Mouse (Mus musculus) liver, adult 2 months (tissue): ENCODE results near the gene Cd36. TPM values are rescaled to one million over a fixed set of nuclear protein-coding genes. Genes with fewer than 3 reads are reported as not detected.

Experiments
- DNase-seq: peaks from one replicate; pipeline ENCODE4 v3.0.0-alpha.2; 2011; ENCODE audit warnings: low read depth, low spot score; ENCODE audit errors: extremely low read depth
- H3K27ac ChIP-seq: fragments of 200-500 bp; replicated peaks from 2 replicates; pipeline ENCODE4 v1.5.1; 2012; ENCODE audit warnings: low read depth, mild to moderate bottlenecking, control low read depth, inconsistent platforms, low read length; ENCODE audit not compliant: insufficient read depth
- H3K27me3 ChIP-seq: fragments of 200-500 bp; 2 replicates; pipeline ENCODE4 v1.6.1; 2012; ENCODE audit warnings: mild to moderate bottlenecking, moderate library complexity, low read length, inconsistent platforms; ENCODE audit not compliant: control insufficient read depth, insufficient read depth
- H3K36me3 ChIP-seq: fragments of 200-500 bp; 2 replicates; pipeline ENCODE4 v1.6.1; 2012; ENCODE audit warnings: low read length, inconsistent platforms; ENCODE audit not compliant: control insufficient read depth, insufficient read depth
- H3K4me1 ChIP-seq: fragments of 200-500 bp; 2 replicates; pipeline ENCODE4 v1.6.1; 2011; ENCODE audit warnings: low read length; ENCODE audit not compliant: control insufficient read depth, insufficient read depth
- H3K4me3 ChIP-seq: fragments of 200-500 bp; 2 replicates; pipeline ENCODE4 v1.5.1; 2011; ENCODE audit warnings: low read depth, mild to moderate bottlenecking, control low read depth, low read length, moderate library complexity; ENCODE audit not compliant: insufficient read depth
- H3K79me2 ChIP-seq: fragments of 200-500 bp; 2 replicates; pipeline ENCODE4 v1.6.1; 2012; ENCODE audit warnings: inconsistent platforms, mild to moderate bottlenecking, low read length, moderate library complexity; ENCODE audit not compliant: control insufficient read depth, insufficient read depth
- H3K9ac ChIP-seq: fragments of 200-500 bp; 2 replicates; pipeline ENCODE4 v1.6.1; 2012; ENCODE audit warnings: low read depth, mild to moderate bottlenecking, control low read depth, inconsistent platforms, low read length
- CTCF ChIP-seq: fragments of 200-500 bp; IDR thresholded peaks from 2 replicates; pipeline ENCODE4 v1.5.1; 2011; ENCODE audit warnings: low read depth, low read length, control low read depth
- POLR2A ChIP-seq: fragments of 200-500 bp; IDR thresholded peaks from 2 replicates; pipeline ENCODE4 v1.6.1; 2011; ENCODE audit warnings: low read length, control low read depth; ENCODE audit not compliant: insufficient read depth; ENCODE audit errors: extremely low read depth
- WGBS: fragments of 180-500 bp; shearing (Covaris S2); methylation state at CpG from one replicate; pipeline ENCODE4 v1.1.7; 2018; 5-methylcytosine and 5-hydroxymethylcytosine counted together
- polyA plus RNA-seq: library from polyadenylated mRNA; depleted of rRNA; stranded (reverse); fragments of >200 nt; gene quantifications from 2 replicates; pipeline ENCODE4 v1.2.3, GENCODE M21; 2012
- total RNA-seq: library from RNA; depleted of rRNA; stranded (reverse); fragments of >200 nt; gene quantifications from 2 replicates; pipeline ENCODE4 v1.2.3, GENCODE M21; 2014

Gene Cd36
- total and polyA plus RNA-seq, 2 experiments, result 3.6 to 73.3 TPM

- 48% methylated on average over 4 of the region's 4 CpGs for WGBS
- Histone ChIP-seq H3K4me3 (no peak overlapping the region; the same call in 1 of the 2 replicates), H3K36me3 (no peaks in the 10 kb centered on the region), H3K27ac (no peak overlapping the region), H3K4me1 (no peaks in the 10 kb centered on the region), H3K79me2 (no peaks in the 10 kb centered on the region), H3K9ac (no peak overlapping the region), H3K27me3 (no peaks in the 10 kb centered on the region)
- DNase-seq, result peak; percentile 53
- TF ChIP-seq CTCF (no peak), POLR2A (no peak)
These were observed 53.1 kb downstream of the Cd36 start for GRCm38 (mm10) chr5:17835302-17836097.

GRCm38 (mm10) chr5:17833797-17834196 lies 54.8 kb downstream of the Cd36 start:
- no peak for DNase-seq
- TF ChIP-seq CTCF (no peak), POLR2A (no peak)

GRCm38 (mm10) chr5:17830536-17830935 lies 58.1 kb downstream of the Cd36 start:
- DNase-seq, result no peak
- H3K9ac ChIP-seq, result no peak overlapping the region
- H3K4me3 ChIP-seq, result no peak overlapping the region; the same call in 1 of the 2 replicates
- WGBS, result 44% methylated on average over 2 of the region's 2 CpGs
- H3K79me2 ChIP-seq, result no peaks in the 10 kb centered on the region
- no peak overlapping the region for H3K27ac ChIP-seq
- H3K36me3 ChIP-seq, result no peaks in the 10 kb centered on the region
- TF ChIP-seq CTCF (no peak), POLR2A (no peak)
- H3K27me3 ChIP-seq, result no peaks in the 10 kb centered on the region
- H3K4me1 ChIP-seq, result peaks cover 3% of the 10 kb centered on the region

More at GRCm38 (mm10) chr5:17833797-17834196, 54.8 kb downstream of the Cd36 start:
- no peak overlapping the region for H3K27ac ChIP-seq
- no peak overlapping the region for H3K9ac ChIP-seq
- no peaks in the 10 kb centered on the region for H3K27me3 ChIP-seq
- no peak overlapping the region for H3K4me3 ChIP-seq
- H3K36me3 ChIP-seq, result no peaks in the 10 kb centered on the region
- 76% methylated on average over 1 of the region's 1 CpGs for WGBS
- no peaks in the 10 kb centered on the region for H3K79me2 ChIP-seq
- 0 out of 2 replicates have a peak, but pooled peaks cover under 1% of the 10 kb centered on the region for H3K4me1 ChIP-seq

- 61% methylated on average over 15 of the region's 15 CpGs for WGBS
- peaks cover 6% of the 10 kb centered on the region for H3K4me1 ChIP-seq
- H3K4me3 ChIP-seq, result no peak overlapping the region
- TF ChIP-seq POLR2A (no peak), CTCF (no peak)
- H3K79me2 ChIP-seq, result no peaks in the 10 kb centered on the region
- no peaks in the 10 kb centered on the region for H3K27me3 ChIP-seq
- no peak overlapping the region for H3K27ac ChIP-seq
- DNase-seq, result peak; percentile 90
- H3K9ac ChIP-seq, result no peak overlapping the region
- no peaks in the 10 kb centered on the region for H3K36me3 ChIP-seq
These were observed 59.7 kb downstream of the Cd36 start for GRCm38 (mm10) chr5:17828713-17829544.

- no peak for DNase-seq
These were observed 67.2 kb downstream of the Cd36 start for GRCm38 (mm10) chr5:17821395-17821794.

More at GRCm38 (mm10) chr5:17821395-17821794, 67.2 kb downstream of the Cd36 start:
- H3K27me3 ChIP-seq, result no peaks in the 10 kb centered on the region
- WGBS, result 72% methylated on average over 1 of the region's 1 CpGs
- peaks cover 3% of the 10 kb centered on the region; the same call in 1 of the 2 replicates for H3K4me1 ChIP-seq
- H3K79me2 ChIP-seq, result no peaks in the 10 kb centered on the region
- H3K4me3 ChIP-seq, result no peak overlapping the region
- no peak overlapping the region for H3K27ac ChIP-seq
- H3K9ac ChIP-seq, result no peak overlapping the region
- TF ChIP-seq POLR2A, result no peak
- H3K36me3 ChIP-seq, result no peaks in the 10 kb centered on the region
